Mouse (Mus musculus): ENCODE data around the gene Fgfr2.

Gene Fgfr2

GRCm38 (mm10) chr7:132337268-132337917, 785.8 kb downstream of the Fgfr2 start:
- in situ Hi-C loops (cut with MboI, MseI), result no loop called here

- in situ Hi-C loops (cut with MboI, MseI), result no loop called here
Observed at GRCm38 (mm10) chr7:132336781-132337180, 786.4 kb downstream of the Fgfr2 start.

GRCm38 (mm10) chr7:132335367-132335766, 787.8 kb downstream of the Fgfr2 start:
- in situ Hi-C loops (cut with MboI, MseI), result no loop called here

GRCm38 (mm10) chr7:132333078-132333477, 790.1 kb downstream of the Fgfr2 start:
- in situ Hi-C loops (cut with MboI, MseI), result no loop called here

- in situ Hi-C loops (cut with MboI, MseI), result no loop called here
Observed at GRCm38 (mm10) chr7:132332176-132332575, 791.0 kb downstream of the Fgfr2 start.

- in situ Hi-C loops (cut with MboI, MseI), result no loop called here
Observed at GRCm38 (mm10) chr7:132330179-132330578, 793.0 kb downstream of the Fgfr2 start.

GRCm38 (mm10) chr7:132328648-132329047, 794.5 kb downstream of the Fgfr2 start:
- in situ Hi-C loops (cut with MboI, MseI), result no loop called here

GRCm38 (mm10) chr7:132325549-132326331, 797.4 kb downstream of the Fgfr2 start:
- in situ Hi-C loops (cut with MboI, MseI), result no loop called here

- in situ Hi-C loops (cut with MboI, MseI), result loop anchor here in 1 of 2 experiments (5.0 kb wide), 1 partner anchor 104 kb away; no protein-coding TSS in a partner anchor
Observed at GRCm38 (mm10) chr7:132323430-132323829, 799.7 kb downstream of the Fgfr2 start.

GRCm38 (mm10) chr7:132321392-132321958, 801.7 kb downstream of the Fgfr2 start:
- in situ Hi-C loops (cut with MboI, MseI), result loop anchor here in 1 of 2 experiments (5.0 kb wide), 1 partner anchor 106 kb away; no protein-coding TSS in a partner anchor

GRCm38 (mm10) chr7:132317036-132317541, 806.1 kb downstream of the Fgfr2 start, which contains the start of gene Chst15:
Chst15 (minus strand) TSS chr7:132317228.
- in situ Hi-C loops (cut with MboI, MseI), result no loop called here

- in situ Hi-C loops (cut with MboI, MseI), result no loop called here
Observed at GRCm38 (mm10) chr7:132316101-132317035, 806.8 kb downstream of the Fgfr2 start.

GRCm38 (mm10) chr7:132315149-132316091, 807.7 kb downstream of the Fgfr2 start:
- in situ Hi-C loops (cut with MboI, MseI), result no loop called here

GRCm38 (mm10) chr7:132312396-132312795, 810.8 kb downstream of the Fgfr2 start:
- in situ Hi-C loops (cut with MboI, MseI), result no loop called here

- in situ Hi-C loops (cut with MboI, MseI), result no loop called here
Observed at GRCm38 (mm10) chr7:132308537-132309191, 814.5 kb downstream of the Fgfr2 start.

- in situ Hi-C loops (cut with MboI, MseI), result no loop called here
Observed at GRCm38 (mm10) chr7:132307722-132308271, 815.4 kb downstream of the Fgfr2 start.

- in situ Hi-C loops (cut with MboI, MseI), result no loop called here
Observed at GRCm38 (mm10) chr7:132306671-132307412, 816.3 kb downstream of the Fgfr2 start.

All from T-helper 17 cell (primary cell).